Mouse (Mus musculus) bone marrow macrophage, adult 2 months (primary cell): ENCODE results near the gene Gm17359.

Experiments used
- CTCF ChIP-seq: IDR thresholded peaks from 2 replicates; pipeline ENCODE4 v1.5.1; 2012; ENCODE audit warnings: low read depth, mild to moderate bottlenecking, low read length, moderate library complexity
- POLR2A ChIP-seq: IDR thresholded peaks from 2 replicates; pipeline ENCODE4 v1.6.1; 2012; ENCODE audit warnings: mild to moderate bottlenecking, low read depth, low read length, borderline replicate concordance

GRCm38 (mm10) chr3:79491614-79492013 is 155.2 kb downstream of the Gm17359 start:
- no peak for TF ChIP-seq CTCF
- no peak for TF ChIP-seq POLR2A
